Mouse (Mus musculus) T-cell, adult 66 days (primary cell): ENCODE results near the gene Rgs9. TPM values are rescaled to one million over a fixed set of nuclear protein-coding genes. Genes with fewer than 3 reads are reported as not detected.

Source experiments
- total RNA-seq, 2 experiments: library from RNA; stranded (reverse); gene quantifications; 3 replicates in 1 of 2; 4 replicates in 1 of 2; pipeline ENCODE4 v1.2.4; 2023

The Rgs9 gene
- under 1 TPM; 0.35 to 0.50 TPM for total RNA-seq

GRCm38 (mm10) chr11:109297710-109298375 is at the start of gene Rgs9:
Rgs9 (minus strand) TSS chr11:109298129.

Other genes with a start within 250 kb of the Rgs9 start
- gene E030025P04Rik, start 153.8 kb downstream of the Rgs9 start, total RNA-seq: not detected
- gene Gna13, start 64.7 kb upstream of the Rgs9 start, total RNA-seq: 100 to 1,000 TPM; 137 to 139 TPM
- under 1 TPM; 0.79 to 0.83 TPM for gene 9930022D16Rik, start 115.8 kb upstream of the Rgs9 start, total RNA-seq
- 10 to 100 TPM; 36.7 to 43.7 TPM for gene Amz2, start 127.8 kb upstream of the Rgs9 start, total RNA-seq
- 1 to 10 TPM; 2.6 to 4.2 TPM for gene Arsg, start 175.2 kb upstream of the Rgs9 start, total RNA-seq
- 10 to 100 TPM; 35.9 to 51.6 TPM for gene Slc16a6, start 175.5 kb upstream of the Rgs9 start, total RNA-seq